Mouse (Mus musculus) thymus, adult 18-20 months (tissue): ENCODE results near the gene Plcz1.

Experiments used
- DNase-seq, 2 experiments: peaks; one replicate each; pipeline ENCODE4 v3.0.0; 2022; ENCODE audit warnings: mixed read lengths in 2 of 2

The Plcz1 gene

DNA sequence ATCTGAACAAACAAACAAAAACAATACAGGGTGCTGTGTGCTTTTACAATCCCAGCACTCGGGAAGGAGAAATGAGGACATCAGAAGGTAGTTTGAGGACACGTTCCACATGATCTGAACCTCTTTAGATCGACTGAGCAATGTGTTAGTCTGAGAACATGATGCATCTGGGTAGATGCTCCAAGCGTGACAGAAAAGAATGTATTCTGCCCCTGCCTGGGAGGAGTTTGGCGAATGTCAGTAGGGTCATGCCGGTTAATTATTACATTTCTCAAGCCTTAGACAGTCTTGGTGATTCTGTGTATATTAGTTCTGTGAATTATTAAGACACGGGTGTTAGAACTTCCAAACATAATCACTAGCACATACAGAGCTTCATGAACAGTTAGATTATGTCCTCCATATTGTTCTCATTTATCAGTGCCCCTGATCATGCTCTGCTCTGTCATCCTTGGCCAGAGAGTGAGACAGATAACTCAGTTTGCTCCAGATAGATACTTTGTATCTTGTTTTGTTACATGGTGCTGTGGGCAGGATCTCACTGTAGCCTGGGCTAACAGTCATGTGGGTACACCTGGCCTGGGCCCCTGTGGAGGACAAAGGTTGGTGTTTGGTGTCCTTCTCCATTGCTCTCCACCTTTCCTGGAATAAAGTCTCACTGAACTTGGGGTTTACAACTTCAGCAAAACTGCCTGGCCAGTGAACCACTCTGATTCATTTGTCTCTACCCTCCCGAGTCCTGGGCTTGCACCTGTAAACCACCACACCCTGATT is 94.0 kb downstream of the Plcz1 start:
- no peak for DNase-seq
